Mouse (Mus musculus) limb, embryonic 11.5 days (tissue): ENCODE measurements around the gene Fam163b. TPM values are rescaled to one million over a fixed set of nuclear protein-coding genes. Genes with fewer than 3 reads are reported as not detected.

ENCODE experiments used
- ATAC-seq: fragments of 200-750 bp; cut with Nextera tagmentation; 2 replicates; pipeline ENCODE4 v1.8.0; 2017; ENCODE audit warnings: low read depth; ENCODE audit not compliant: insufficient number of reproducible peaks, low FRiP score, low TSS enrichment
- DNase-seq: peaks from one replicate; pipeline ENCODE4 v3.0.0-alpha.2; 2015; ENCODE audit warnings: low spot score
- H3K27ac ChIP-seq: fragments of 300-500 bp; sonication (generic); replicated peaks from 2 replicates; pipeline ENCODE4 v1.5.1; 2014; ENCODE audit warnings: low read depth, mild to moderate bottlenecking, low read length
- H3K27me3 ChIP-seq: fragments of 300-500 bp; sonication (generic); 2 replicates; pipeline ENCODE4 v1.6.1; 2014; ENCODE audit warnings: mild to moderate bottlenecking, low read length, mixed read lengths; ENCODE audit not compliant: control insufficient read depth, insufficient read depth
- H3K36me3 ChIP-seq: fragments of 300-500 bp; sonication (generic); 2 replicates; pipeline ENCODE4 v1.6.1; 2014; ENCODE audit warnings: mild to moderate bottlenecking, low read length, moderate library complexity, mixed read lengths; ENCODE audit not compliant: control insufficient read depth, insufficient read depth
- H3K4me1 ChIP-seq: fragments of 300-500 bp; sonication (generic); 2 replicates; pipeline ENCODE4 v1.6.1; 2014; ENCODE audit warnings: low read length, mixed read lengths; ENCODE audit not compliant: control insufficient read depth, insufficient read depth
- H3K4me2 ChIP-seq: fragments of 300-500 bp; sonication (generic); 2 replicates; pipeline ENCODE4 v1.6.1; 2014; ENCODE audit warnings: low read depth, mild to moderate bottlenecking, moderate library complexity; ENCODE audit not compliant: severe bottlenecking
- H3K4me3 ChIP-seq: fragments of 300-500 bp; sonication (generic); 2 replicates; pipeline ENCODE4 v1.5.1; 2014; ENCODE audit warnings: low read depth, low read length
- H3K9ac ChIP-seq: fragments of 300-500 bp; sonication (generic); 2 replicates; pipeline ENCODE4 v1.6.1; 2014; ENCODE audit warnings: mild to moderate bottlenecking, low read length
- H3K9me3 ChIP-seq: fragments of 300-500 bp; sonication (generic); 2 replicates; pipeline ENCODE4 v1.6.1; 2016; ENCODE audit warnings: low read length; ENCODE audit not compliant: control insufficient read depth
- WGBS: fragments of 180-500 bp; shearing (Covaris S2); extraction: QIAGEN DNeasy Blood & Tissue Kit; methylation state at CpG from one replicate; pipeline ENCODE4 v1.1.7; 2014; 5-methylcytosine and 5-hydroxymethylcytosine counted together
- polyA plus RNA-seq: library from polyadenylated mRNA; unstranded; fragments of >200 nt; fragmentation: Nextera tagmentation; extraction: Ambion mirVana; gene quantifications from 2 replicates; pipeline ENCODE4 v1.2.1, GENCODE M21; 2014

The Fam163b gene
- polyA plus RNA-seq = 0.71 and 1.3 TPM in 2 replicates

- Histone ChIP-seq H3K4me1 (no peaks in the 10 kb centered on the region), H3K9me3 (no peaks in the 10 kb centered on the region), H3K4me3 (peak within 1 kb of the TSS; percentile 38), H3K36me3 (no peaks in the 10 kb centered on the region), H3K4me2 (peak within 1 kb of the TSS; percentile 88), H3K27ac (no peak within 1 kb of the TSS), H3K9ac (peak within 1 kb of the TSS; percentile 8; the same call in 1 of the 2 replicates), H3K27me3 (peaks cover 19% of the 10 kb centered on the region)
- 4% methylated on average over 52 of the region's 62 CpGs for WGBS
- DNase-seq (peak; percentile 87), ATAC-seq (0 out of 2 replicates have a peak, but pooled peaks have one; percentile 57)
Measured at GRCm38 (mm10) chr2:27141950-27142693, at the start of gene Fam163b. Gene Fam163b, minus strand, starts transcription at chr2:27142491.

GRCm38 (mm10) chr2:27189994-27190393 is 47.7 kb upstream of the Fam163b start:
- peak; percentile 84 for ATAC-seq
- H3K4me2 ChIP-seq = no peak overlapping the region
- DNase-seq = peak; percentile 51
- no peak overlapping the region for H3K27ac ChIP-seq
- H3K27me3 ChIP-seq = no peaks in the 10 kb centered on the region
- 33% methylated on average over 4 of the region's 4 CpGs for WGBS
- H3K9ac ChIP-seq = no peak overlapping the region
- peaks cover 7% of the 10 kb centered on the region; the same call in 1 of the 2 replicates for H3K4me1 ChIP-seq
- no peaks in the 10 kb centered on the region for H3K9me3 ChIP-seq
- H3K4me3 ChIP-seq = no peak overlapping the region
- H3K36me3 ChIP-seq = no peaks in the 10 kb centered on the region

GRCm38 (mm10) chr2:27187531-27187930 is 45.2 kb upstream of the Fam163b start:
- Histone ChIP-seq H3K4me1 (peaks cover 16% of the 10 kb centered on the region), H3K9ac (no peak overlapping the region), H3K9me3 (no peaks in the 10 kb centered on the region), H3K4me3 (no peak overlapping the region), H3K27me3 (no peaks in the 10 kb centered on the region), H3K27ac (no peak overlapping the region), H3K36me3 (no peaks in the 10 kb centered on the region), H3K4me2 (no peak overlapping the region)
- WGBS = 88% methylated on average over 6 of the region's 6 CpGs
- no peak for DNase-seq
- no peak for ATAC-seq

GRCm38 (mm10) chr2:27183734-27184133 is 41.4 kb upstream of the Fam163b start:
- Histone ChIP-seq H3K4me1 (peaks cover 10% of the 10 kb centered on the region), H3K36me3 (no peaks in the 10 kb centered on the region), H3K27ac (no peak overlapping the region), H3K9ac (no peak overlapping the region), H3K9me3 (no peaks in the 10 kb centered on the region), H3K4me2 (no peak overlapping the region; the same call in 1 of the 2 replicates), H3K4me3 (no peak overlapping the region), H3K27me3 (no peaks in the 10 kb centered on the region)
- DNase-seq (peak; percentile 58), ATAC-seq (no peak)
- WGBS = 28% methylated on average over 12 of the region's 12 CpGs

- H3K27ac ChIP-seq = no peak overlapping the region
Measured at GRCm38 (mm10) chr2:27181907-27182306, 39.6 kb upstream of the Fam163b start.

GRCm38 (mm10) chr2:27179101-27179500 is 36.8 kb upstream of the Fam163b start:
- Histone ChIP-seq H3K4me1 (peaks cover 10% of the 10 kb centered on the region), H3K9ac (no peak overlapping the region), H3K27ac (no peak overlapping the region), H3K4me3 (no peak overlapping the region), H3K27me3 (no peaks in the 10 kb centered on the region), H3K36me3 (no peaks in the 10 kb centered on the region), H3K9me3 (no peaks in the 10 kb centered on the region), H3K4me2 (no peak overlapping the region)
- DNase-seq (no peak), ATAC-seq (no peak)
- WGBS = 81% methylated on average over 8 of the region's 8 CpGs

More at GRCm38 (mm10) chr2:27181907-27182306, 39.6 kb upstream of the Fam163b start:
- H3K4me1 ChIP-seq = peaks cover 10% of the 10 kb centered on the region
- H3K4me2 ChIP-seq = no peak overlapping the region
- no peak for DNase-seq
- no peak overlapping the region for H3K4me3 ChIP-seq
- no peak overlapping the region for H3K9ac ChIP-seq
- no peaks in the 10 kb centered on the region for H3K27me3 ChIP-seq
- H3K9me3 ChIP-seq = no peaks in the 10 kb centered on the region
- ATAC-seq = no peak
- H3K36me3 ChIP-seq = no peaks in the 10 kb centered on the region
- WGBS = 40% methylated on average over 4 of the region's 4 CpGs

- DNase-seq (no peak), ATAC-seq (no peak)
- no peaks in the 10 kb centered on the region for H3K27me3 ChIP-seq
- H3K4me2 ChIP-seq = no peak overlapping the region
- no peaks in the 10 kb centered on the region for H3K36me3 ChIP-seq
- H3K9ac ChIP-seq = no peak overlapping the region
- no peak overlapping the region for H3K27ac ChIP-seq
- WGBS = 69% methylated on average over 10 of the region's 10 CpGs
- no peaks in the 10 kb centered on the region for H3K4me1 ChIP-seq
- no peaks in the 10 kb centered on the region for H3K9me3 ChIP-seq
- H3K4me3 ChIP-seq = no peak overlapping the region
Measured at GRCm38 (mm10) chr2:27175696-27176267, 33.5 kb upstream of the Fam163b start.

- H3K27me3 ChIP-seq = no peaks in the 10 kb centered on the region
- H3K4me3 ChIP-seq = no peak overlapping the region
- H3K36me3 ChIP-seq = no peaks in the 10 kb centered on the region
- H3K9me3 ChIP-seq = no peaks in the 10 kb centered on the region
- no peak overlapping the region for H3K27ac ChIP-seq
- no peak overlapping the region for H3K9ac ChIP-seq
- no peak for DNase-seq
- no peak for ATAC-seq
- H3K4me1 ChIP-seq = no peaks in the 10 kb centered on the region
- no peak overlapping the region for H3K4me2 ChIP-seq
- WGBS = 87% methylated on average over 2 of the region's 2 CpGs
Measured at GRCm38 (mm10) chr2:27174242-27174641, 32.0 kb upstream of the Fam163b start.
